Mouse (Mus musculus) midbrain, embryonic 15.5 days (tissue): ENCODE data around the gene Ccser2. TPM values are rescaled to one million over a fixed set of nuclear protein-coding genes. Genes with fewer than 3 reads are reported as not detected.

ENCODE experiments used
- ATAC-seq: fragments of 200-750 bp; cut with Nextera tagmentation; replicated peaks from 2 replicates; pipeline ENCODE4 v1.8.0; 2017; ENCODE audit warnings: moderate TSS enrichment
- H3K27ac ChIP-seq: fragments of 300-500 bp; sonication (generic); 2 replicates; pipeline ENCODE4 v1.5.1; 2015; ENCODE audit warnings: mild to moderate bottlenecking, inconsistent platforms
- H3K27me3 ChIP-seq: fragments of 300-500 bp; sonication (generic); replicated peaks from 2 replicates; pipeline ENCODE4 v1.6.1; 2015; ENCODE audit warnings: inconsistent platforms
- H3K36me3 ChIP-seq: fragments of 300-500 bp; sonication (generic); replicated peaks from 2 replicates; pipeline ENCODE4 v1.6.1; 2015; ENCODE audit warnings: inconsistent platforms
- H3K4me1 ChIP-seq: fragments of 300-500 bp; sonication (generic); 2 replicates; pipeline ENCODE4 v1.6.1; 2015; ENCODE audit warnings: inconsistent platforms
- H3K4me2 ChIP-seq: fragments of 300-500 bp; sonication (generic); 2 replicates; pipeline ENCODE4 v1.6.1; 2015; ENCODE audit warnings: inconsistent platforms, mild to moderate bottlenecking, moderate library complexity
- H3K4me3 ChIP-seq: fragments of 300-500 bp; sonication (generic); 2 replicates; pipeline ENCODE4 v1.5.1; 2015; ENCODE audit warnings: mild to moderate bottlenecking, inconsistent platforms
- H3K9ac ChIP-seq: fragments of 300-500 bp; sonication (generic); 2 replicates; pipeline ENCODE4 v1.6.1; 2015; ENCODE audit warnings: mild to moderate bottlenecking, inconsistent platforms
- H3K9me3 ChIP-seq: fragments of 300-500 bp; sonication (generic); 2 replicates; pipeline ENCODE4 v1.6.1; 2016; ENCODE audit warnings: inconsistent platforms
- WGBS: fragments of 180-500 bp; shearing (Covaris S2); methylation state at CpG from one replicate; pipeline ENCODE4 v1.1.7; 2015; ENCODE audit warnings: mixed read lengths; 5-methylcytosine and 5-hydroxymethylcytosine counted together
- polyA plus RNA-seq: library from polyadenylated mRNA; unstranded; fragments of >200 nt; fragmentation: Nextera tagmentation; extraction: Ambion mirVana; gene quantifications from 2 replicates; pipeline ENCODE4 v1.2.1, GENCODE M21; 2015

Ccser2 gene
- polyA plus RNA-seq, 1 experiment from 2014 or later = 101 TPM

GRCm38 (mm10) chr14:36852972-36853371, 115.6 kb downstream of the Ccser2 start:
- Histone ChIP-seq H3K27me3 (no peaks in the 10 kb centered on the region), H3K36me3 (no peaks in the 10 kb centered on the region), H3K4me2 (no peak overlapping the region), H3K27ac (no peak overlapping the region), H3K4me1 (no peaks in the 10 kb centered on the region), H3K4me3 (no peak overlapping the region), H3K9ac (no peak overlapping the region), H3K9me3 (no peaks in the 10 kb centered on the region)
- ATAC-seq = no peak
- 65% methylated on average over 4 of the region's 4 CpGs for WGBS

- no peak for ATAC-seq
- WGBS = 27% methylated on average over 1 of the region's 1 CpGs
- H3K4me3 ChIP-seq = no peak overlapping the region
- no peaks in the 10 kb centered on the region for H3K9me3 ChIP-seq
- no peak overlapping the region for H3K4me2 ChIP-seq
- no peaks in the 10 kb centered on the region for H3K27me3 ChIP-seq
- no peaks in the 10 kb centered on the region for H3K4me1 ChIP-seq
- H3K36me3 ChIP-seq = no peaks in the 10 kb centered on the region
- H3K9ac ChIP-seq = no peak overlapping the region
- H3K27ac ChIP-seq = no peak overlapping the region
These were observed 119.7 kb downstream of the Ccser2 start for GRCm38 (mm10) chr14:36848860-36849259.

Other genes starting within 250 kb of the Ccser2 start
- 0.21 TPM in 1 of 2 replicates, not detected in the other for gene Rgr, start 80.2 kb upstream of the Ccser2 start, polyA plus RNA-seq
- not detected in 2 replicates for gene Lrit1, start 86.1 kb upstream of the Ccser2 start, polyA plus RNA-seq
- not detected in 2 replicates for gene Lrit2, start 99.2 kb upstream of the Ccser2 start, polyA plus RNA-seq
- 2.3 and 2.6 TPM in 2 replicates for gene Cdhr1, start 129.6 kb upstream of the Ccser2 start, polyA plus RNA-seq
- gene 2610528A11Rik, start 145.2 kb upstream of the Ccser2 start, polyA plus RNA-seq = not detected in 2 replicates
- 184 TPM in 2 replicates for gene Ghitm, start 166.5 kb upstream of the Ccser2 start, polyA plus RNA-seq